Mouse (Mus musculus) hindbrain, postnatal 0 days (tissue): ENCODE data around the gene Qpct. TPM values are rescaled to one million over a fixed set of nuclear protein-coding genes. Genes with fewer than 3 reads are reported as not detected.

ENCODE experiments used
- ATAC-seq: fragments of 200-750 bp; cut with Nextera tagmentation; 2 replicates; pipeline ENCODE4 v1.8.0; 2017; ENCODE audit warnings: mild to moderate bottlenecking, moderate TSS enrichment, moderate library complexity
- DNase-seq: peaks from one replicate; pipeline ENCODE4 v3.0.0-alpha.2; 2015; ENCODE audit warnings: low spot score
- H3K27ac ChIP-seq: fragments of 300-500 bp; sonication (generic); 2 replicates; pipeline ENCODE4 v1.5.1; 2014; ENCODE audit warnings: mild to moderate bottlenecking
- H3K27me3 ChIP-seq: fragments of 300-500 bp; sonication (generic); 2 replicates; pipeline ENCODE4 v1.6.1; 2014; ENCODE audit warnings: low read length, mixed read lengths; ENCODE audit not compliant: insufficient read depth
- H3K36me3 ChIP-seq: fragments of 300-500 bp; sonication (generic); 2 replicates; pipeline ENCODE4 v1.6.1; 2014; ENCODE audit warnings: low read length, mixed read lengths; ENCODE audit not compliant: insufficient read depth
- H3K4me1 ChIP-seq: fragments of 300-500 bp; sonication (generic); 2 replicates; pipeline ENCODE4 v1.6.1; 2014; ENCODE audit warnings: antibody characterized with exemption, low read length, mixed read lengths; ENCODE audit not compliant: insufficient read depth
- H3K4me2 ChIP-seq: fragments of 300-500 bp; sonication (generic); 2 replicates; pipeline ENCODE4 v1.6.1; 2014; ENCODE audit warnings: low read depth, mild to moderate bottlenecking, low read length, moderate library complexity, mixed read lengths
- H3K4me3 ChIP-seq: fragments of 300-500 bp; sonication (generic); 2 replicates; pipeline ENCODE4 v1.5.1; 2014; ENCODE audit warnings: low read length
- H3K9ac ChIP-seq: fragments of 300-500 bp; sonication (generic); replicated peaks from 2 replicates; pipeline ENCODE4 v1.6.1; 2014; ENCODE audit warnings: mild to moderate bottlenecking, low read length, moderate library complexity, mixed read lengths
- H3K9me3 ChIP-seq: fragments of 300-500 bp; sonication (generic); 2 replicates; pipeline ENCODE4 v1.6.1; 2016; ENCODE audit warnings: low read length, mixed read lengths
- CTCF ChIP-seq: IDR thresholded peaks from 2 replicates; pipeline ENCODE4 v1.5.1; 2016; ENCODE audit warnings: antibody characterized with exemption, control low read depth, low read depth
- WGBS: fragments of 180-500 bp; shearing (Covaris S2); extraction: QIAGEN DNeasy Blood & Tissue Kit; methylation state at CpG from one replicate; pipeline ENCODE4 v1.1.7; 2014; 5-methylcytosine and 5-hydroxymethylcytosine counted together
- polyA plus RNA-seq: library from polyadenylated mRNA; unstranded; fragments of >200 nt; fragmentation: Nextera tagmentation; extraction: Ambion mirVana; gene quantifications from 2 replicates; pipeline ENCODE4 v1.2.1, GENCODE M21; 2015
- total RNA-seq: library from RNA; depleted of rRNA; stranded (reverse); fragments of >200 nt; gene quantifications from 2 replicates; pipeline ENCODE4 v1.2.3, GENCODE M21; 2014; rRNA removed

The Qpct gene
- total RNA-seq (30.8 and 32.2 TPM in 2 replicates), polyA plus RNA-seq (37.1 and 37.3 TPM in 2 replicates)

GRCm38 (mm10) chr17:79051606-79052005 is at the start of gene Qpct:
TSS of gene Qpct (plus strand) at chr17:79051906.
- WGBS, result 68% methylated on average over 4 of the region's 4 CpGs
- Histone ChIP-seq H3K27ac (peak within 1 kb of the TSS; percentile 83), H3K4me3 (peak within 1 kb of the TSS; percentile 70), H3K9me3 (no peaks in the 10 kb centered on the region), H3K4me1 (no peaks in the 10 kb centered on the region), H3K27me3 (no peaks in the 10 kb centered on the region; the same call in 1 of the 2 replicates), H3K36me3 (no peaks in the 10 kb centered on the region), H3K9ac (peak within 1 kb of the TSS; percentile 67), H3K4me2 (peak within 1 kb of the TSS; percentile 95)
- no peak for DNase-seq
- ATAC-seq, result no peak
- TF ChIP-seq CTCF, result no peak

DNA sequence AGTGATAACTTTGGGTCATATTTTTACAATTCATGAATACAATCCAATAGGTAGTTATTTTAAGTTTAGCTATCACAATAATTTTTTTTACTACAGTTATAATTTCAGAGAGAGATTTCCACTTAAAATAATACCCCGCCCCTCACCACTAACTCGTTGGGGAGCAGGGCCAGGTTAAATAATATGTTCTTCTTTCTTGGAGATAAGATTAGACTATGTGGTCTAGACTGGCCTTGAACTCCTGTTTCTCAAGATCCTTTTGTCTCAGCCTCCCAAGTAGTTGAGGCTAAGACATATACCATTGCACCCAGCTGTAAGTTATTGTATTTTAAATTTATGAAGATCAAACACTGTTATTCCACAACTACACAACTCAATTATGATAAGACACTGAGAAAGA is 38.1 kb upstream of the Qpct start:
- ATAC-seq, result no peak
- Histone ChIP-seq H3K4me2 (no peak overlapping the region), H3K9me3 (no peaks in the 10 kb centered on the region), H3K9ac (no peak overlapping the region), H3K27ac (no peak overlapping the region), H3K4me3 (no peak overlapping the region), H3K4me1 (no peaks in the 10 kb centered on the region), H3K27me3 (no peaks in the 10 kb centered on the region), H3K36me3 (peaks cover 3% of the 10 kb centered on the region; the same call in 1 of the 2 replicates)
- TF ChIP-seq CTCF, result no peak
- 91% methylated on average over 2 of the region's 2 CpGs for WGBS
- DNase-seq, result no peak

DNA sequence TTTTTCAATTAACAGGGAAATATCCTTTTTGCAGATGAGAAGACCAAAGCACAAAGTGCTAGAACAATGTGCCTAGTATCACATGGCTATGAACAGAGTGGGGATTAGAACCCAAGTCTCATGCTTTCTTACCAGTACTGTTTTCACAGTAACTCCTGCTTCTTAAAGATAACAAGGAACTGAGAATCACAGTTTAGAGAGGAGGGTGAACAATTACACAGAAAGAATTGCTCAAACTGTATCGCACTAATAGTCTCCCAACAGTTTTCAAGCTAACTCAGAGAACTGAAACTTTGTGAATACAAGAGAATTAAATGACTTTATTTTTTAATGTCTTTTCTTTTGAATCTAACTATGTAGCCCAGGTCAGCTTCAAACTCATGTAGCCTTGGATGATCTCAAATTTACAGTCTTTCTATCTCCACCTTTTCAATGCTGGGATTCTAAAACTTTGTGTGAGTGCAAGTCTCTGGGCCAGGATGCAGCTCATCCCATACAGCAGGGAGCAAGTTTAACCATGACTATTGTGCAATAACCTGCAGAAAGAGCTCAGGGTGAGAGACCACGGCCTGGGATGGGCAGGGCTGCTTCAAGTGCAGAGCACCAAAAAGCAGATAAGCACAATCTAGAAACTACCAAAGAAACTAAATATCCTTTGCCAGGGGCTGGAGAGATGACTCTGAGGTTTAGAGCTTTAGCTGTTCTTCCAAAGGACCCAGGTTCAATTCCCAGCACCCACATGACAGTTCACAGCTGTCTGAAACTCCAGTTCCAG is 36.6 kb upstream of the Qpct start:
- Histone ChIP-seq H3K27ac (no peak overlapping the region), H3K27me3 (no peaks in the 10 kb centered on the region), H3K4me1 (no peaks in the 10 kb centered on the region), H3K4me2 (no peak overlapping the region), H3K9ac (no peak overlapping the region), H3K9me3 (no peaks in the 10 kb centered on the region), H3K4me3 (no peak overlapping the region), H3K36me3 (peaks cover 3% of the 10 kb centered on the region; the same call in 1 of the 2 replicates)
- WGBS, result 96% methylated on average over 2 of the region's 2 CpGs
- DNase-seq, result no peak
- ATAC-seq, result no peak
- no peak for TF ChIP-seq CTCF

DNA sequence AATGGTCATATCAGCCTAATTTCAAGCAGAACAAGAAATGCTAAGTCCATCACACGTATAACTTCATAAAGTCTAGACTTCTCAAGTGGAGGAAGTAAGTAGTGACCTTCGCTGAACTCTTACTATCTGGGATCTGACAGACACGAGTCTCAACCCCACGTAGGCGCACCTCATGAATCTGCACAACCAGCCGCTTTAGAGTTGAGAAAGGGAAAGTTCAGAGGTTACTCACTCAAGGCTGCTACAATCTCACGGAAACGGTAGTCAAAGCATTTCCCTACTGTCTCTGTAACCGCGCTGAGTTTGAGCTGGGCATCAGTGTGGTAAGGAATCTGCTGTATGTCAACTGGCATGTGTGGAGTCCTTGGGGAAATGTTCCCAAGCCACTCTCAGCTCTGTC is 35.9 kb upstream of the Qpct start:
- H3K36me3 ChIP-seq, result peaks cover 3% of the 10 kb centered on the region; the same call in 1 of the 2 replicates
- 83% methylated on average over 10 of the region's 10 CpGs for WGBS
- no peaks in the 10 kb centered on the region for H3K4me1 ChIP-seq
- H3K27ac ChIP-seq, result no peak overlapping the region
- no peaks in the 10 kb centered on the region for H3K9me3 ChIP-seq
- no peak overlapping the region for H3K4me2 ChIP-seq
- ATAC-seq (no peak), DNase-seq (no peak)
- no peaks in the 10 kb centered on the region for H3K27me3 ChIP-seq
- no peak for TF ChIP-seq CTCF
- H3K9ac ChIP-seq, result no peak overlapping the region
- no peak overlapping the region for H3K4me3 ChIP-seq

DNA sequence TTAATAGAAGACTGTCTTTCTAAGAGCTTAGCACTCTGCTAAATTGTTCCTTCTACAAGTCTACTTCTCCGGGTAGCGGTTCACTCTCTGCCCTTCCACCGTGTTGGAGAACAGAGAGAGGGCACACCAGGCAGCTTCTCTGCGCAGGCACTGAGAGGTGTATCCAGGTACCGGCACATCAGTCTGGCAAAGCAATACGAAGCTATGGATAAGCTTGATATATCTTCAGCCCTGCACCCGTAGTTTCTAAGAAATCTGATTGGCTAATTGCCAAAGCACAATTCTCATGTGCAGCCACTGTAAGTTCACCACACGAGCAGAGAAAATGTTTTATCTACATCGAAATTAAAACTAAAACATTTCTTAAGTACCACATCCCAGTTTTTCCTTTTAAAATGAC is 33.3 kb upstream of the Qpct start:
- Histone ChIP-seq H3K4me1 (no peaks in the 10 kb centered on the region), H3K36me3 (no peaks in the 10 kb centered on the region), H3K4me3 (no peak overlapping the region; the same call in 1 of the 2 replicates), H3K27me3 (no peaks in the 10 kb centered on the region), H3K27ac (no peak overlapping the region), H3K9me3 (no peaks in the 10 kb centered on the region), H3K4me2 (peak overlapping the region; percentile 73), H3K9ac (no peak overlapping the region)
- WGBS, result 43% methylated on average over 9 of the region's 9 CpGs
- ATAC-seq (no peak), DNase-seq (peak; percentile 22)
- TF ChIP-seq CTCF, result no peak

DNA sequence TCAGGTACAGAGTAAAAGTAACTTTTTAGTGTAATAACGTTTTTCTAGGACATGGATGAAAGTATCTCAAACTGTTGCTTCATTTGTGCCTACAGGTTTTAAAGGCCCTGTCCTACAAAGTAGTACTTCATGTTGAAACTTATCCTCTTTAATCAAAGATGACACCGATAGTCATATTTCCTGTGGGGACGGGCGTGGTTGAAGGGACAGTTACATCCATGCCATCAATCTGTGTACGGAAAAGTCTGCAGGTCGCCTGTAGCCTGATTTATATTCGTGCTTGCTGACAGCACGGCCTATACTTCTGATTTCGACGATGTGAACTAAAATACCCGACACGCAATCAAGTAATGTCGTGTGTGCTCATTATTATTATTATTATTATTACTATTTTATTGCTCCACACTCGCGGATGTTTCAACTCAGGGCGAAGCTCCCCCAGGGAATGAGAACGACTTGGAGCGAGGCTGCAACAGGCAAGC is 31.9 kb upstream of the Qpct start:
- Histone ChIP-seq H3K27me3 (no peaks in the 10 kb centered on the region), H3K36me3 (no peaks in the 10 kb centered on the region), H3K9ac (peak overlapping the region; percentile 65), H3K4me1 (no peaks in the 10 kb centered on the region), H3K4me2 (peak overlapping the region; percentile 73), H3K4me3 (peak overlapping the region; percentile 74), H3K9me3 (no peaks in the 10 kb centered on the region), H3K27ac (peak overlapping the region; percentile 76; the same call in 1 of the 2 replicates)
- ATAC-seq (no peak), DNase-seq (no peak)
- WGBS, result 1% methylated on average over 18 of the region's 18 CpGs
- no peak for TF ChIP-seq CTCF
